Mouse (Mus musculus) right cerebral cortex, postnatal 10 days (tissue): ENCODE results near the gene Tbcb.
"Not testable (repeated sequence)": the region's sequence is repeated elsewhere in the genome, so short reads cannot be mapped to it uniquely, and the experiment has no call there.

Source experiments
- DNase-seq, 2 experiments: peaks; one replicate each; pipeline ENCODE4 v3.0.0; 2021; ENCODE audit warnings: low spot score in 2 of 2

The Tbcb gene

GRCm38 (mm10) chr7:30222205-30222604, 9.9 kb downstream of the Tbcb start:
- no peak for DNase-seq

GRCm38 (mm10) chr7:30221433-30221832, 10.6 kb downstream of the Tbcb start:
- DNase-seq: peak in 1 of 2 experiments; percentile 24

GRCm38 (mm10) chr7:30220008-30220356, 12.1 kb downstream of the Tbcb start:
- DNase-seq: peak in 1 of 2 experiments; percentile 20

DNA sequence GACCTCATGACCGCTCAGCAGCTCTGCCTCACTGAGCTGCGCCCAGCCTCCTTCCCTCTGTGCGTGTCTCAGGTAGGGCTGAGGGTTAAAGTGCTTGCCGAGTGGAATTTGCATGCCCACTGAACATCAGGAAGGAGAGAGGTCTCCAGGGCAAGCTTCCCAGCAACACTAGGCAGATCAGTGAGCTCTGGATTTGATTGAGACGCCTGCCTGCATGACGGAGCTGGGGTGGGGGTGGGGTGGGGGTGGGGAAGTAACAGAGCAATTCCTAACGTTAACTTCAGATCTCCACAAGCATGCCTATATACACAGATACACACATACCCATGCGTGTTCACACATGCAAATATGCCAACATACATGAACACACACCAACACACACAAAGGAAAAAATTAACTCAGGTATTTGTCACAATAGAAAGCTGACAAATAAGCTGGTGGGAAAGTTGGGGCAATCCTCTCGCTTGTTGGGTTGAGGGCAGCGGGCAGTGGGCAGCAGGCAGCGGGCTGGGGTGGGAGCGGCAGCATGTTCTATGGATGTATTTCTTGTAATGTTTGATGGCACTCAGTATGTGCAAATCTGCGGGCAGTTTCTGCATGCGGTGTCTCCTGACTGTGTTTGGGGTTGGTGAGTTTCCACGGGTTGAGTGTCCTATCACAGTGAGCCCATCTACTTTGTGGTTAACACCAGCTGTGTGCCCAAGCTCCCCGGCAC, 12.6 kb downstream of the Tbcb start:
- peak in 1 of 2 experiments; percentile 57 for DNase-seq

- DNase-seq: peak; percentile 10 to 24
Measured at GRCm38 (mm10) chr7:30217277-30217676, 14.8 kb downstream of the Tbcb start.

GRCm38 (mm10) chr7:30216723-30217151, 15.3 kb downstream of the Tbcb start:
- DNase-seq: peak; percentile 82 to 83

DNA sequence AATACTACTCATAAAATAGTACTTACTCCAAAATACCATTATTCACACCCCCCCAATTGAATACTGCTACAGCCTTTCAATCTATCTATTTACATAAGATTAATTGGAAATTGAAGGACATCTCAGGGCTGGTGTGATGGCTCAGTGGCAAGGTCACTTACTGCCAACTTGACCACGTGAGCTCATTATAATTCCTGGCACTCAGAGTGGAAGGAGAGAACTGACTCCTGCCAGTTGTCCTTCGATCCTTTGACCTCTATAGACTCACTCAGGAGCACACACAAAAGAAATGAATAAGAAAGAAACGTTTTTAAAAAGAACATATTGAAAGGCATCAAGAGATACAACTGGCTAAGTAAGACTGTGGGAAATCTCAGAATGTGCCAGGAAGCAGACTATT, 16.2 kb downstream of the Tbcb start:
- peak in 1 of 2 experiments; percentile 12 for DNase-seq

DNA sequence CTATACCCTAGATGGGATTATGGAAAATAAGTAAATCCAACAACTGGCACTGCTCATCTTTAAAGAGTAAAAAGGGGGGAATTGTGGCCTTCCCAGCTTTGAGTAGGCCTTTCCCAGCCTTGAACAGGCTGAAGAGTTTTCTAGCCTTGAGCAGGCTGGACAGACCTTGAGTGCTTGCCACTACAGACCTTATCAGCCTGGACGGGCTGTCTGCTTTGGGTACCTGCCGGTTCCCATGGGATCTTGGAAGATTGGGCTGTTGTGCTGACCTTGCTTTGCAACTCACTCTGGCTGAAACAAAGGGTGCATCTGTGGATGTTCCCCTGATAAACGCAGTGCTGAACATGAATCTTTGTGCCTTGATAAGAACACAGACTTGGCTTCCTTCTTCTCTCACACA, 18.2 kb downstream of the Tbcb start:
- DNase-seq: peak in 1 of 2 experiments; percentile 14

- DNase-seq: peak in 1 of 2 experiments; percentile 1
Measured at GRCm38 (mm10) chr7:30211025-30211424, 21.0 kb downstream of the Tbcb start.

DNA sequence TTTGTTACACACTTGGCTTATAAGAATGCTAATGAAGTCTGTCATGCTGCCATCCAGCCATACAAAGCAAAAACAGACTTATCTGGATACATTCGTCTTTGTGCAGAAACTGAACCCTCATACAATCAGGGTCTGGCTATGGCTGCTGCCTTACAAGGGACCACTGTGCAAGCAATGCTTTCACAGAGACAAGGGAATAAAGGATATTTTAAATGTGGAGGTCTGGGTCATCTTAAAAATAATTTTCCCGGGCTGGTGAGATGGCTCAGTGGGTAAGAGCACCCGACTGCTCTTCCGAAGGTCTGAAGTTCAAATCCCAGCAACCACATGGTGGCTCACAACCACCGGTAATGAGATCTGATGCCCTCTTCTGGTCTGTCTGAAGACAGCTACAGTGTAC, 25.7 kb downstream of the Tbcb start:
- not testable (repeated sequence) for DNase-seq

DNA sequence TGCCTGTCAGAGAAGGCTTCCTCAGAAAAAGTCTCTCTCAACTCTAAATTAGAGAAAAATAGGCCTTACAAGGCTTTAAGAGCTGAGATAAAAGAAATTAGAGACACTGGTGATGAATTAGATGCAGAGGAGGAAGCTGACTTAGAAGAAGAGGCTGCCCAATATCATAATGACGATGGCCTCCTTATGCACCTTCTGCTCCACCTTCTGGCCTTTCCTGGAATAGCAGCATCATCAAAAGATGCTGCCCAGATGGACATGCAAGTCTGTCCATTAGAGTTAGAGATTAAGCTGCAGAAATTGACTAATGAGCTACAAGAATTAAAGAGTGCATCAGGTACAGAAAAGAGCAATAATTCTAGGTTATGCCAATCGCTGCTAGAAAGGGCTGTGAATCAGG, 26.7 kb downstream of the Tbcb start:
- peak in 1 of 2 experiments; percentile 73 for DNase-seq

GRCm38 (mm10) chr7:30204380-30204779, 27.7 kb downstream of the Tbcb start:
- peak in 1 of 2 experiments; percentile 18 for DNase-seq

GRCm38 (mm10) chr7:30202895-30203690, 29.0 kb downstream of the Tbcb start:
- DNase-seq: peak in 1 of 2 experiments; percentile 18

DNA sequence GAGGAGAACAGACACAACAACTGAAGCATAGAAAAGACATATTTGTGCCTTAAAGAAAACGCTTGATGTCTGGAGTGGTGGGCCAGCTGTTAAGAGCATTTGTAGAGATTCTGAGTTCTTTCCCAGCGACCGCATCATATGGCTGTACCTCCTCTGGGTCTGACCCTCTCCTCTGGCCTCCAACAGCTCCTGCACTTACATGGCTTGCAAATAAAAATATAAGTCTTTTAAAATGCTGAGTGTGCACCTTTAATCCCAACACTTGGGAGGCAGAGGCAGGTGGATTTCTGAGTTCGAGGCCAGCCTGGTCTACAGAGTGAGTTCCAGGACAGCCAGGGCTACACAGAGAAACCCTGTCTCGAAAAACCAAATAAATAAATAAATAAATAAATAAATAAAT, 31.4 kb downstream of the Tbcb start:
- not testable (repeated sequence) for DNase-seq

DNA sequence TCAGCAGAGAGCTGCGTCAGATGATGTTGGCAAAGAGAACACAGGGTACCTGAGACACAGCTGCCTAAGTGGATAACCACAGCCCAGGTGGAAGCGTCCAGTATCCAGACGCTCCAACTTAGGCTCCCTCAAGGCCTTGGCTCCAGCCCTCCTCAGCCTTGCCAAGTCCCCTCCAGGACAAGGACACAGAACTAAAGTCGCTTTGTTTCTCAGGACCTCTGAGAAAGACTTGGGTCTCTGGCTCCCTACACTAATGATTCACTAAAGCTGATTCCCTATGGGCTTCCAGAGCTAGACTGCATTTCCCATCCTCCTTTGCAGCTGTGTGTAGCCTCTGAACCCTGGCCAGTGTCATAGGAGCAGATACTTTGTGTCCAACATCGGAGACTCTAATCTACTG, 31.9 kb downstream of the Tbcb start:
- peak; percentile 19 to 24 for DNase-seq

- DNase-seq: peak in 1 of 2 experiments; percentile 19
Measured at GRCm38 (mm10) chr7:30199498-30200139, 32.5 kb downstream of the Tbcb start.

DNA sequence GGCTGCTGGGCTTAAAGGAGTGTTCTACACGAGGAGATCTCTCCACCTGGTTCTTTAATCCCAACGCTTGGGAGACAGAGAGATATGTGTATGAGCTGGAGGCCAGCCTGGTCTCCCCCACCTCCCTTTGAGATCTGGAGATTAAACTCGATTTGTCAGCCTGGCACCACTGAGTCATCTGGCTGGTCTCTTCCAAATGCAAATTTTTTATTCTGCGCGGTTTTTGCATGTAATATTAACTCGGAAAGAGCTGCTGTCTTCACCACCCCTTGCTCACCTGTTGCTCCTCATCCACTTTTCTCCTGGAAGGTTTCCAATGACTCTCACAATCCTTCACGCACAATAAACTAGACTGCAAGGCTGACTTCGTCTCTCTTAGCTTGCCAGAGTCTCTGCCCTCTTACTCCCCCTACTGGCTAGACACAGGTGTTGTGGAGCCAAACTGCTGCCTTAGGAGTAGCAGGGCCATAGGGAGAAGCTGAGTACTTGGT, 33.5 kb downstream of the Tbcb start, which contains the start of gene Capns1:
Gene Capns1, minus strand, starts transcription at position 331 of the 491 bp plus-strand sequence.
- DNase-seq: peak; percentile 56 to 69

GRCm38 (mm10) chr7:30197592-30198129, 34.4 kb downstream of the Tbcb start:
- peak in 1 of 2 experiments; percentile 26 for DNase-seq

GRCm38 (mm10) chr7:30196171-30196570, 35.9 kb downstream of the Tbcb start:
- DNase-seq: peak in 1 of 2 experiments; percentile 28

GRCm38 (mm10) chr7:30195461-30195860, 36.6 kb downstream of the Tbcb start:
- peak in 1 of 2 experiments; percentile 29 for DNase-seq

- peak; percentile 96 to 97 for DNase-seq
Measured at GRCm38 (mm10) chr7:30194884-30195283, 37.2 kb downstream of the Tbcb start.
